10 mouse cellular contexts compared by ENCODE assay signal in the genomic region with DNA sequence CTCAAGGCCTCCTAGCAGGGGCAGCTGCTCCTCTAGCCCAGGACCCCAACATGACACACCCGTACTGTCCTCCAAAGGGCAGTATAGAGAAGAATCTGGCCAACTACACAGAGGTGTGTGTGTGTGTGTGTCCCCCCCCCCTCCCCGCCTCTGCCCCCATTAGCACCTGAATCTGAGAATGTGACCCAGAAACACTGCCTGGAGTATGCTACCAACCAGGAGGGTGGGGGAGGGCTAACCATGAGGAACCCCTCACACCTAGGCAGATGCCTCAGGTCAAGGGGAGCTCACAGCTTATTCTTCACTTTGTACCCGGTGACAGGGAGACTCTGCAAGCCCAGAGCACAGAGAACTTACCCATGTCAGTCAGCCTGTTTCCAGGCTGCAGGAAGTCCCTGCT. TPM values are rescaled to one million over a fixed set of nuclear protein-coding genes. Genes with fewer than 3 reads are reported as not detected.
DNase-seq lines count a peak whose midpoint lies in the region; ATAC-seq and TF ChIP-seq lines count a peak whose summit lies in the region.
"Had no signal": no experiment of that assay in that cellular context is flagged by ENCODE, and none has a peak within 500 bp of the region (broad histone marks: within the 10 kb centered on the region; RNA-seq: fewer than 3 reads in every experiment).

No protein-coding gene starts in this region.

- TF ChIP-seq CTCF in CH12.LX (conservative IDR thresholded peaks at IDR 0.05 in 1 of 2, IDR thresholded peaks at IDR 0.05 in 1 of 2; ENCODE audit: low read depth in 2 of 2, low read length in 2 of 2), result no peak
- TF ChIP-seq CTCF in liver, embryonic 14.5 days (IDR thresholded peaks at IDR 0.05; ENCODE audit: low read depth), result no peak

- no peak for DNase-seq in heart, embryonic 10.5 days (ENCODE audit: low spot score)
- no peak for DNase-seq in heart, postnatal 14 days
- DNase-seq in CH12.LX (ENCODE audit: extremely low read depth), result no peak
- DNase-seq in forebrain, embryonic 14.5 days (ENCODE audit: low spot score), result no peak
- DNase-seq in liver, embryonic 14.5 days (ENCODE audit: low read depth in 3 of 3, low spot score in 3 of 3), result no peak
- DNase-seq in layer of hippocampus, adult 9-10 months (ENCODE audit: low spot score), result no peak
- DNase-seq in ovary, postnatal 36 days (ENCODE audit: low spot score), result no peak
- DNase-seq in frontal cortex, postnatal 36 days (ENCODE audit: low spot score in 2 of 2), result no peak

- peaks cover 49% of the 10 kb centered on the region for H3K4me1 ChIP-seq in heart, embryonic 10.5 days
- H3K4me1 ChIP-seq in CH12.LX (ENCODE audit: control insufficient read depth in 1 of 2, insufficient read depth in 2 of 2), result peaks cover 12 to 28% of the 10 kb centered on the region in 2 experiments
- H3K4me1 ChIP-seq in forebrain, embryonic 14.5 days (ENCODE audit: control insufficient read depth, insufficient read depth, low read length), result peaks cover 25% of the 10 kb centered on the region
- H3K4me1 ChIP-seq in liver, embryonic 14.5 days (replicated peaks; ENCODE audit: control insufficient read depth in 2 of 2, insufficient read depth in 2 of 2, low read length in 1 of 2), result peaks cover 28 to 46% of the 10 kb centered on the region in 2 experiments

- peak overlapping the region; percentile 93 for H3K4me3 ChIP-seq in heart, embryonic 10.5 days
- H3K4me3 ChIP-seq in CH12.LX (replicated peaks in 1 of 3; ENCODE audit: low read depth in 2 of 3, low read length in 2 of 3, poor library complexity in 1 of 3), result peak overlapping the region in 2 of 3 experiments; percentile 83 to 86
- H3K4me3 ChIP-seq in forebrain, embryonic 14.5 days (ENCODE audit: low read depth, low read length), result peak overlapping the region; percentile 85; the same call in 1 of the 2 replicates
- H3K4me3 ChIP-seq in liver, embryonic 14.5 days (ENCODE audit: insufficient read depth in 1 of 2, low read depth in 2 of 2, low read length in 2 of 2), result peak overlapping the region; percentile 84 to 91; a peak in 1 of 4 replicates

- H3K27me3 ChIP-seq in heart, embryonic 10.5 days (ENCODE audit: insufficient read depth, poor library complexity, severe bottlenecking), result no peaks in the 10 kb centered on the region
- no peaks in the 10 kb centered on the region for H3K27me3 ChIP-seq in CH12.LX (replicated peaks)
- H3K27me3 ChIP-seq in forebrain, embryonic 14.5 days (replicated peaks; ENCODE audit: control insufficient read depth, insufficient read depth, low read length), result no peaks in the 10 kb centered on the region
- H3K27me3 ChIP-seq in liver, embryonic 14.5 days (ENCODE audit: control insufficient read depth, insufficient read depth, low read length), result no peaks in the 10 kb centered on the region

- H3K9ac ChIP-seq in CH12.LX (ENCODE audit: insufficient read depth, low read depth), result no peak overlapping the region
- peak overlapping the region; percentile 80 for H3K9ac ChIP-seq in forebrain, embryonic 14.5 days (ENCODE audit: low read length)
- peak overlapping the region; percentile 93 for H3K9ac ChIP-seq in liver, embryonic 14.5 days (replicated peaks)

- TF ChIP-seq RAD21 in CH12.LX (IDR thresholded peaks at IDR 0.05; ENCODE audit: low read depth, low read length), result no peak

- peaks cover 20% of the 10 kb centered on the region for H3K79me2 ChIP-seq in CH12.LX (replicated peaks; ENCODE audit: control insufficient read depth, extremely low read depth, insufficient read depth, poor library complexity, severe bottlenecking)

- intact Hi-C loops in heart, postnatal 14 days (cut with DNase I), result loop anchor here (2.0 kb wide), 1 partner anchor 35 kb away; no protein-coding TSS in a partner anchor

- in situ Hi-C loops in CH12.LX (cut with MboI; ENCODE audit: low pct_ligation_motif_present, low pct_unique_long_range_greater_than_20kb, low sequenced_read_pairs), result no loop called here

- peak overlapping the region; percentile 98 for H3K27ac ChIP-seq in heart, embryonic 10.5 days
- no peak overlapping the region for H3K27ac ChIP-seq in CH12.LX (ENCODE audit: insufficient read depth, low read depth)
- H3K27ac ChIP-seq in forebrain, embryonic 14.5 days (ENCODE audit: low read depth, low read length), result no peak overlapping the region
- no peak overlapping the region for H3K27ac ChIP-seq in liver, embryonic 14.5 days

- ATAC-seq in forebrain, embryonic 14.5 days, result no peak
- ATAC-seq in liver, embryonic 14.5 days (ENCODE audit: insufficient read depth), result no peak

- no peak for TF ChIP-seq POLR2A in CH12.LX (IDR thresholded peaks at IDR 0.05; ENCODE audit: low read depth, low read length)

- TF ChIP-seq EP300 in CH12.LX (IDR thresholded peaks at IDR 0.05; ENCODE audit: low read length), result no peak
- no peak for TF ChIP-seq EP300 in liver, embryonic 14.5 days (IDR thresholded peaks at IDR 0.05; ENCODE audit: low read depth)

- H3K36me3 ChIP-seq in heart, embryonic 10.5 days, result peaks cover 36% of the 10 kb centered on the region
- H3K36me3 ChIP-seq in CH12.LX (replicated peaks in 1 of 2; ENCODE audit: control insufficient read depth in 1 of 2, insufficient read depth in 1 of 2, low read length in 1 of 2), result peaks cover 29 to 53% of the 10 kb centered on the region in 2 experiments
- peaks cover 26% of the 10 kb centered on the region for H3K36me3 ChIP-seq in forebrain, embryonic 14.5 days (ENCODE audit: control insufficient read depth, insufficient read depth, low read length)
- H3K36me3 ChIP-seq in liver, embryonic 14.5 days (replicated peaks; ENCODE audit: control insufficient read depth, insufficient read depth, low read depth), result no peaks in the 10 kb centered on the region; the same call in 1 of the 2 replicates

- 82% methylated on average over 3 of the region's 3 CpGs for WGBS in heart, embryonic 10.5 days
- 80% methylated on average over 3 of the region's 3 CpGs for whole genome bisulfite sequencing in forebrain, embryonic 14.5 days
- 57% methylated on average over 3 of the region's 3 CpGs for WGBS in liver, embryonic 14.5 days (ENCODE audit: insufficient replicate concordance)

- no peaks in the 10 kb centered on the region for H3K9me3 ChIP-seq in heart, embryonic 10.5 days
- H3K9me3 ChIP-seq in CH12.LX (replicated peaks; ENCODE audit: low read length), result no peaks in the 10 kb centered on the region
- H3K9me3 ChIP-seq in forebrain, embryonic 14.5 days (replicated peaks; ENCODE audit: control insufficient read depth, low read length), result no peaks in the 10 kb centered on the region
- H3K9me3 ChIP-seq in liver, embryonic 14.5 days (ENCODE audit: control insufficient read depth, low read length), result no peaks in the 10 kb centered on the region

- dilution Hi-C loops in CH12.LX (cut with MboI; ENCODE audit: extremely low pct_ligation_motif_present, extremely low pct_unique_long_range_greater_than_20kb, low sequenced_read_pairs), result no loop called here

- H3K4me2 ChIP-seq in CH12.LX (ENCODE audit: insufficient read depth, low read depth, poor library complexity, severe bottlenecking), result peak overlapping the region; percentile 60
- H3K4me2 ChIP-seq in forebrain, embryonic 14.5 days (ENCODE audit: low read length), result peak overlapping the region; percentile 89
- H3K4me2 ChIP-seq in liver, embryonic 14.5 days (ENCODE audit: low read depth), result peak overlapping the region; percentile 99

TF ChIP-seq in CH12.LX, 34 proteins besides CTCF, POLR2A, EP300 and RAD21:
- TF ChIP-seq ETS1 (conservative IDR thresholded peaks at IDR 0.05; ENCODE audit: low read depth, low read length) (no peak), RCOR1 (conservative IDR thresholded peaks at IDR 0.05; ENCODE audit: low read depth, low read length) (no peak), CHD1 (IDR thresholded peaks at IDR 0.05; ENCODE audit: low read depth, low read length) (no peak), MXI1 (IDR thresholded peaks at IDR 0.05; ENCODE audit: low read depth, low read length) (no peak), ZNF384 (IDR thresholded peaks at IDR 0.05; ENCODE audit: low read depth, low read length) (no peak), TCF12 (IDR thresholded peaks at IDR 0.05; ENCODE audit: low read depth, low read length) (no peak), JUN (IDR thresholded peaks at IDR 0.05; ENCODE audit: insufficient read depth, low read depth, low read length) (no peak), ZC3H11A (IDR thresholded peaks at IDR 0.05; ENCODE audit: low read depth, low read length) (no peak), PAX5 (IDR thresholded peaks at IDR 0.05; ENCODE audit: low read length) (no peak)
TF ChIP-seq in CH12.LX: peak in this region for 0.

RNA-seq across cellular contexts. Expression of a gene that starts 2.4 kb away (rescaled TPM):
- 29.8 and 31.4 TPM in 2 replicates for polyA plus RNA-seq in heart, embryonic 10.5 days (2016; fragmentation: Nextera tagmentation; extraction: Ambion mirVana)
- 10 to 100 TPM; 21.3 to 23.1 TPM for total RNA-seq in heart, postnatal 14 days (2021)
- total RNA-seq in CH12.LX (2012; rRNA removed) (11.6 and 12.9 TPM in 2 replicates), CH12.LX (2014; rRNA removed) (7.2 and 9.6 TPM in 2 replicates)
- 48.7 and 53.7 TPM in 2 replicates for polyA plus RNA-seq in CH12.LX (2012; ENCODE audit: insufficient read length, low read depth)
- polyA plus RNA-seq in forebrain, embryonic 14.5 days (2014; fragmentation: Nextera tagmentation; extraction: Ambion mirVana), result 37.9 and 44.4 TPM in 2 replicates
- polyA plus RNA-seq in liver, embryonic 14.5 days (2012; rRNA removed), result 5.4 and 6.7 TPM in 2 replicates
- 9.0 and 9.5 TPM in 2 replicates for polyA plus RNA-seq in liver, embryonic 14.5 days (2014; fragmentation: Nextera tagmentation; extraction: Ambion mirVana)

RNA-seq across cellular contexts. Expression of a gene that starts 8.3 kb away (rescaled TPM):
- polyA plus RNA-seq in heart, embryonic 10.5 days (2016; fragmentation: Nextera tagmentation; extraction: Ambion mirVana), result 96.2 and 131 TPM in 2 replicates
- 100 to 1,000 TPM; 151 to 161 TPM for total RNA-seq in heart, postnatal 14 days (2021)
- total RNA-seq in CH12.LX (2012; rRNA removed), result 14.1 and 16.9 TPM in 2 replicates
- 9.0 and 11.7 TPM in 2 replicates for total RNA-seq in CH12.LX (2014; rRNA removed)
- polyA plus RNA-seq in CH12.LX (2012; ENCODE audit: insufficient read length, low read depth), result 12.9 and 15.5 TPM in 2 replicates
- 85.3 and 93.0 TPM in 2 replicates for polyA plus RNA-seq in forebrain, embryonic 14.5 days (2014; fragmentation: Nextera tagmentation; extraction: Ambion mirVana)
- polyA plus RNA-seq in liver, embryonic 14.5 days (2012; rRNA removed), result 15.7 and 16.3 TPM in 2 replicates
- polyA plus RNA-seq in liver, embryonic 14.5 days (2014; fragmentation: Nextera tagmentation; extraction: Ambion mirVana), result 17.6 and 18.0 TPM in 2 replicates

RNA-seq across cellular contexts. Expression of a gene that starts 42.5 kb away (rescaled TPM):
- 0.44 and 0.59 TPM in 2 replicates for polyA plus RNA-seq in heart, embryonic 10.5 days (2016; fragmentation: Nextera tagmentation; extraction: Ambion mirVana)
- total RNA-seq in heart, postnatal 14 days (2021), result under 1 TPM in 1 of 2 experiments, not detected in 1; 0.14 TPM
- 0.04 and 0.13 TPM in 2 replicates for total RNA-seq in CH12.LX (2012; rRNA removed)
- total RNA-seq in CH12.LX (2014; rRNA removed), result 0.11 and 0.20 TPM in 2 replicates
- 0.59 and 0.80 TPM in 2 replicates for polyA plus RNA-seq in CH12.LX (2012; ENCODE audit: insufficient read length, low read depth)
- 0.14 TPM in 2 replicates for polyA plus RNA-seq in forebrain, embryonic 14.5 days (2014; fragmentation: Nextera tagmentation; extraction: Ambion mirVana)
- not detected in 2 replicates for polyA plus RNA-seq in liver, embryonic 14.5 days (2012; rRNA removed)
- not detected in 2 replicates for polyA plus RNA-seq in liver, embryonic 14.5 days (2014; fragmentation: Nextera tagmentation; extraction: Ambion mirVana)
- total RNA-seq: common myeloid progenitor, adult 5-6 weeks; megakaryocyte progenitor cell, adult 5-6 weeks had no signal
